Mouse (Mus musculus): ENCODE measurements around the gene Foxk1.

DNA sequence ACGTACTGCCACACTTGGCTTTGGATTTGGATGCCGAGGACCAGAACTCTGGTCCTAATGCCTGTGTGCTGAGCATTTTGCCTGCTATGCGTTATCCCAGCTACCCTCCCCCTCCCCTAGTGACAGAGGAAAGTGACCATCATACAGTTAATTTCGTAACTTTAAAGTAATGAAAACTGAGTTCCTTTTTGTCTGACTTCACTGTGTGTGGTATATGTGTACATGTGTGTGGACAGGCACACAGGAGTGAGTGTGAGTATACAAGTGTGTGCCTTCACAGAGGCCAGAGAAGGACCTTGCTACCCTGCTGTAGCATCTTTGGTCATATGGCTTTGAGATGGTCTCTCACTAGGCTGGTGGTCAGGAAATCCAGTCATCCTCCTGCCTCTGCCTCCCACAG is 17.1 kb downstream of the Foxk1 start:
- TF ChIP-seq CTCF (IDR thresholded peaks at IDR 0.05; ENCODE audit: insufficient read depth, low read length) (no peak), POLR2A (IDR thresholded peaks at IDR 0.05; ENCODE audit: borderline replicate concordance, extremely low read depth, low read depth, low read length) (no peak)

Data from lung, adult 2 months (tissue).